Mouse (Mus musculus): Measurements from ENCODE around the gene Zfp366.

Zfp366 gene

DNA sequence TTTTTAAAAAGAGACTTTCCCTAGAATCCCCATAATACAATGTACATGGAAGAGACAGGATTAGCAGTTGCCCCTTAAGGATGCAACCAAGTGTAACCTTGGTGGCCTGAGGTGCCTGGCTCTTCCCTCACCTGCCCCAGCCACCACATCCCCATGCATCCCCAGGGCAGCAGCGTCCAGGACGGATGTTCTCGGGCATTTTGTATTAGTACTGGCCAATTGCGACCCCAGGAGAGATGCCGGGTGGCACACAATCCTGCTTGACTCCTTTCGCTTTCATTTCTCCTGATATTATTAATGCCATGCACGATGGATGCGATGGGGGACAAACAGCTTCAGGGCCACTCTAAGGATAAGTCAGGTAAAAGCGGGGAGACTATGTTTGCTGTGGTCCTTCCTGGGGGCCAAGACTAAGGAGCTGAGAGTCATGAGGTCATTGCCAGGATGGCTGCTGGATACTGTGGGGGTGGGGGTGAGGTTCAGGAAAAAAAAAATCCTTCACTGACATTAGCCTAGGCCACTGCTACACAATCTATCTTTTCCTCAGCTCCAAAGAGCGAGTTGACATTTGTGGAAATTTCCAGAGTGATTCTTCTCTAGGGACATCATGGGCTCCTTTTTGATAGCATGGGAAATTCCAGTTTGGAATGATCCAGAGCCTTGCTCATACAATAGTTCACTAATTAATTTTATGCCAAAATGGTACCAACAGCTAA is 1.7 kb downstream of the Zfp366 start:
- no peak for DNase-seq (ENCODE audit: low spot score)

- no peak for DNase-seq (ENCODE audit: low spot score)
Observed at GRCm38 (mm10) chr13:99186859-99187258, 2.2 kb downstream of the Zfp366 start.

DNA sequence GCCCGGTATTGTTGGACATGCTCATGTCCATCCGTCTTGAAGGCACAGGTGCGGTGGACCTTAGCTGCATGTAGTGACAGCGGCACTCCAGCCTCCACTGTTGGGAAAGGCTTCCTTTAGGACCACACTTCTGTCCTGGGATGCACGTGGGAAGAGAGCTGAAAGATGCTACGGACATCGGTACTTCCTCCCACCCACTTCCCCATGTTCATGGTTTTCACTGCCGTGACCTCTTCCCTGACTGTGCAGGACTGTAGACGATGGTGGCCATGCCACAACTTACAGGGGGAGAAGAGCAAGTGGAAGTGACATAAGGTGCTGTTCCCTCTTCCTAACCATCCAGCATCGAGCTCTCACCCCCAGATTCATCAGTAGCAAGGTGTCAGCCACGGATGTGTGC is 2.8 kb downstream of the Zfp366 start:
- DNase-seq (ENCODE audit: low spot score), result no peak

GRCm38 (mm10) chr13:99188625-99189024 is 4.0 kb downstream of the Zfp366 start:
- no peak for DNase-seq (ENCODE audit: low spot score)

DNA sequence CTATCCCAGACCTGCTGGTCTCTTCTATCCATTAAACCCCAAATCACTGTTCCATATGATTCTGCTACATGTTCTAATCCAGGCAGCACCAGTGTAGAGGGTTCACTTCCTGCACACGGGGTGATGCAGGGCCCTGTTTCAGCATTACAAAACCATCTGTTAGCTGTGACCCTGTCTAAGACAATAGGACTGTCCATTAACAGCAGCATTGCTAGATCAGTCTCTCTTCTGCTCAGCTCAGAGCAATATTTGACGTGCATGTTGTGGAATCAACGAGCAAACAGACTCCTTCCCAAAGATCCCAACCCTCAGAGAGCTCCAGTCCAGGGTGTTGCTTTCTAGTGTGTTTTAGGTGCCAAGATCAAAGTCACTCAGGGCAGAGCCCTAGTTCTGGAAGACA is 5.0 kb downstream of the Zfp366 start:
- no peak for DNase-seq (ENCODE audit: low spot score)

GRCm38 (mm10) chr13:99190466-99190865 is 5.8 kb downstream of the Zfp366 start:
- no peak for DNase-seq (ENCODE audit: low spot score)

DNA sequence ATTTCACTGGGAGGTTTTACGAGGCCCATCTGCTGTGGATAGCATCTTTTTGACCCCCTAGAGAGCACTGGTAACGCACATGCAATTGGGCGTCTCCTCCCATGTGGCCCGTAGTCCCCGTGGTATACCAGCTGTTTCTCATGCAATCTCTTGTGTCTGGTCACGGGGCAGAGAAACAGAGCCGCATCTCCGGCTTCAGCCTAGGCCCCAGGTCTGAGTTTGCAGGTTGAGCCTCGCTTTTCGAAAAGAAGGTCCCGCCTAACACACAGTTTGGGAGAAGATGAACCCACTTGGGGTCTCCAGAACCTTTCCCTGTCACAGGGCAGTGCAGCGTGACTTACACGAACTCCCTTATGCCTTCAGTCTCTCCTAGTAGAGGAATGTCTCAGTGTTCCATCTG is 6.4 kb downstream of the Zfp366 start:
- no peak for DNase-seq (ENCODE audit: low spot score)

GRCm38 (mm10) chr13:99196314-99196713 is 11.7 kb downstream of the Zfp366 start:
- DNase-seq (ENCODE audit: low spot score), result no peak

GRCm38 (mm10) chr13:99196865-99197264 is 12.2 kb downstream of the Zfp366 start:
- DNase-seq (ENCODE audit: low spot score), result no peak

DNA sequence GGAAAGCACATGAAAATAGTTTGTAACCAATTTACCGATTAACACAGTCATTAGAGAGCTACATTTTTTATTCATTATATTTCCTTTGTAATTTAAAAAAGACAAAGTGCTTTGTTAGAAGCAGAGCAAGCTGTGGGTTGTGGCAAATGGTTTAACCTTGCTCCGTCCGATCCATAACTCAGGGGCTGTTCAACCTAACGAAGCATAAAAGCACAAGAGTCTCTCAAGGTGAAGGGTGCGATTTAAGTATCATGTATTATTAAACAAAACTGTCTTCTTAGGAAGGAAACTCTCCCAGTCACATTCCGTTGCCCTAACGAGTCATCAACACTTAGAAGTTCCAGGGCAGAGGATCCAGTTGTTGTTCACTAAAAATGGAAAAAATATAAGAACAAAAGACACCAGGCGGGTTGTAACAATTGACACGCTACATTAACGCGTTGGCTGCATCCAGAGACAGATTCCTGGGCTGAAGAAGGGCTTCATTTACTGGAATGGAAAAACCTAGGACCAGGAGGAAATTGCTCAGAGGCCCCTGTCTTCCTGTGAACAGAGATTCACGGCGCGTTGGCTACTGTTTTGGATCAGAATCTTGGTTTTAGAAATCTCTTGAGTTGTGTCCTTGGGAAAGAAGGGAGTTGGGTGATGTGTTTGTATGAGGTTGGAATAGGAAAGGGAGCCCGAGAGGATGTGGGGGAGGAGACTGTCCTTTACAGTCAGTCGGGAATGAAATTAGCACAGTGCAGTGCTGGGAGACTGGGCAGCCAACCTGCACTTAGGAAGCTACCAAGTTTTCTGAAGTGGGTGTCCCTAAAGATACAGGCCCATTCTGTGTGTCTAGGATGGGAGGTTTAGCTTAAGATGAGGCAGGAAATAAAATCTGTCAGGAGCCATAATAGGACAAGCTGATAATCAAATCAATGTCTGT is 17.3 kb downstream of the Zfp366 start:
- no peak for DNase-seq (ENCODE audit: low spot score)

DNA sequence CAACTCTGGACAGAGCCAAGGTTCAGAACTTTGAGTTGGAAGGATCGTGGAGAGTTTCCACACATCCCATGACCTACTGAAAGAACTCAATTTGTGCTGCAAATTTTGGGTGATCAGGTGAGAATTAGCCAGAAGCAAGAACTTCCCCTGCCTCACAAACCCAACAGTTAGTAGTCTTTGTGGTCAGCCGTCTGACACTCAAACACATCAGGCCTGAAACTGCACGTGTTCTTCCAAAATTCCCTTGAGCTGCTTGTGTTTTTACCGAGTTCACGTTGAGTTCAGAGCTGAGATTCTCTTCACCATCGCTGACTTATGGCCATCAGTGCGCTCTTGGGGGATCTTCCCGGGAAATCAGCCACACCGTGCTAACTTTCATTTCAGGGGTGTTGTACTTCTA is 22.6 kb downstream of the Zfp366 start:
- no peak for DNase-seq (ENCODE audit: low spot score)

- DNase-seq (ENCODE audit: low spot score), result no peak
Observed at GRCm38 (mm10) chr13:99209859-99210258, 25.2 kb downstream of the Zfp366 start.

DNA sequence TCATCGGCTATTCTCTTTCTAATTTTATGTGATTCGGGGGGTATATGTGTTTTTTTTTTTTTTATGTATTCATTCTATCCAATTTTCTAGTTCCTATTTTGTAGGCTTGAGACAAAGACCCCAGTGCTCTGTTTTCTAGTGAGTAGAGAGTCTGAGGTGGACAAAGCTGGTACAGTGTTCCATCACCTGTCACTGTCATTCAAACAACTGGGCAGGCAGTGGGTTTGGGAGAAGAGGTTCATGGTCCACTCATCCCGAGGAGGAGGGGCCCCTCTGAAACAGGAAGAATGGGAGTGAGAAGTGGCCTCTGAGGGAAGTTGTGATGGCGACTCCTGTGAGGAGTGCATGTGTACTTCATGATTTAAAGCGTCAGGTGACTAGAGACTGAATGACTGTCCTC is 26.2 kb downstream of the Zfp366 start:
- DNase-seq (ENCODE audit: low spot score), result no peak

DNA sequence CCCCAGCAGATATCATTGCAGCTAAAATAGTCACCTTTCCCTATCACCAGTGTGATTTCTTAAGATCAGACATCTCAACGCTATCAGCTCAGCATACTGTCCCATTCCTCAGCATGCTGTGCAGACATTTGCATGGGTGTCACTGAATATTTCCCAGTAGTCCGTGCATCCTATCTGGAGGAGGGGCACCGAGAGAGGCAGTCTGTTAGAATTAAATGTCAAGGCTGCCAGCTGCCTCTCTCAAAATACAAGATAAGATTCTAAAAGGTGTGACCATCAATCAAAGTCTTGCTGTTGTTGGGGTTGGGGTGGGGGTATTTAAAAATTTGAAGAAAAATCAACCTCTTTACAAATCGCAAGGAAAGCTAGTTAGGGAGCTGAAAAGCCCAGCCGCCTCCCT is 28.4 kb downstream of the Zfp366 start:
- DNase-seq (ENCODE audit: low spot score), result no peak

DNA sequence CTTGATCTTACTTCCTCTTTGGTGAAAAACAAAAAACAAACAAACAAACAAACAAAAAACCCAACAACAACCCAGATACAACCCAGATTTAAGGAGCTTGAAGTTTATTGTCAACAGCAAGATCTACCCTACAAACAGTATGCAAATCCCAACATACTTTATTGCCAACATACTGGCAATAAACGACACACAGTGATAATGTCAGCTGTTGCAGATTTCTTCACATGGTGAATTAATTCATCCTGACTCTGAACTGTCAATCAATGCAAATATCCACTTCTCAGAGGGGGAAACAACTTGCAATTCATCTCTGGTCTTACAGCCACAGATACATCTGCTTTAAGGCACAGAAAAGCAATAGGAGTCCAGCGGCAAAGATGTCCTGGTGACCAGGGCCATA is 31.4 kb downstream of the Zfp366 start:
- no peak for DNase-seq (ENCODE audit: low spot score)

- no peak for DNase-seq (ENCODE audit: low spot score)
Observed at GRCm38 (mm10) chr13:99217984-99218383, 33.4 kb downstream of the Zfp366 start.

DNA sequence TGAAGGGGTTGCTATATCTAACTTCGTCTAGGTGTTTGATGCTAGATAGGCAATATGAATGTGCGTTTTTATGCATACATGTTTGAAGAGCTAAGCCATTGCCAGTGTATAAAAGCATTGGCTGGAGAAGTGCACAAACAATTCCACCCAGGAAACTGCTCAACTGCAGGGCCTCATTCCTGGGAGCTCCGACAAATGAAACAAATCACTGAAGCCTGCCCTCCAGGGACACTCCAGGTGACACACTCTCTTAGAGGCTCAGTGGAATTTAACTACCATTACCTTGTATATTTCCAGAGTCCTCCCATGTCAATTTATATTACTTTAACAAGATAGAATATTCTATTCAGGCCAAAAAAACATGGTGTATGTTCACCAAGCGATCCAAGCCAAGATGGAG is 35.0 kb downstream of the Zfp366 start:
- DNase-seq (ENCODE audit: low spot score), result no peak

- DNase-seq (ENCODE audit: low spot score), result no peak
Observed at GRCm38 (mm10) chr13:99221996-99222395, 37.4 kb downstream of the Zfp366 start.

GRCm38 (mm10) chr13:99222476-99222875 is 37.9 kb downstream of the Zfp366 start:
- no peak for DNase-seq (ENCODE audit: low spot score)

DNA sequence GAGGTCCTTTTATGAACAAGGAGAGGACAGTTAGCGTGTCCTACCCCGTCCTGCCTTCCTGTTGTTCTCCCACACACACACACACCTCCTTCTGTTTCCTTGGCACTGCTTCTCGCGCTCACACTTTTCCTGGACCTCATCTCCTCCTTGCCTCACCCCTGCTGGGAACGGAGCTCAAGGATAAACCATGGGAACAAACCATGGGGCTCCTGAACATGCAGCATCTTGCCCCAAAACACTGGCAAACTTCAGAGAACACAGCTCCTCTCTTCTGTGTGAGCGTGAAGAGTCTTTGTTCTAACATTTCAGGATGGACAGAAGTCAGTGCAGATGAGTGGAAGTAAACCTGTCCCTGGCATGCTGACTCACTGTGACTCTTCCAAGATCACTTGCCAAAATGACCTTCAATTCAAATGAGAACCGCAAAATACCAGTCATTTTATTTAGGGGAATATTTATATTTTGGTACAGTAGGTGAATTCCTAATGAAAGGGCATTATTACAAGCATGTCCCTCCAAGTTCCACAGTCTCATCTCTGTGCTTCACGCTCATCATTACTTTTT is 38.8 kb downstream of the Zfp366 start:
- DNase-seq (ENCODE audit: low spot score), result no peak

DNA sequence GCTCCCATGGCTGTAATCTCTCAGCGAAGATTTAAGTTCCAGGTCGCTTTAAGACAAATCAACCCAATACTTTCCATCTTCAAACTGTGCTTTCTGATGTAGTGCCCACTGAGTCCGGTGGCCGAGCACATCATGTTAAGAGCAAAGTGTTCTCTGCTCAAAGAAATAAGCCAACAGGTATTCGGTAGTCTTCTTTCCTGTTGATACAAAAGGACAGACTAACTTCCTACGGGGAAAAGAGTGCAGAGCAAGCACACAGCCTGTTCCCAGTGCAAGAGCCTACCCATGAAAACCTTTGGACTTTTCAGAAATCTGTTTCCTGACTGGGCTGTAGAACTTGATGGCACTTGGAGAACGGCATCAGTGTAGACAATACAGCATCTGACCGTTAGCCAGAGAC is 39.3 kb downstream of the Zfp366 start:
- DNase-seq (ENCODE audit: low spot score), result no peak

DNA sequence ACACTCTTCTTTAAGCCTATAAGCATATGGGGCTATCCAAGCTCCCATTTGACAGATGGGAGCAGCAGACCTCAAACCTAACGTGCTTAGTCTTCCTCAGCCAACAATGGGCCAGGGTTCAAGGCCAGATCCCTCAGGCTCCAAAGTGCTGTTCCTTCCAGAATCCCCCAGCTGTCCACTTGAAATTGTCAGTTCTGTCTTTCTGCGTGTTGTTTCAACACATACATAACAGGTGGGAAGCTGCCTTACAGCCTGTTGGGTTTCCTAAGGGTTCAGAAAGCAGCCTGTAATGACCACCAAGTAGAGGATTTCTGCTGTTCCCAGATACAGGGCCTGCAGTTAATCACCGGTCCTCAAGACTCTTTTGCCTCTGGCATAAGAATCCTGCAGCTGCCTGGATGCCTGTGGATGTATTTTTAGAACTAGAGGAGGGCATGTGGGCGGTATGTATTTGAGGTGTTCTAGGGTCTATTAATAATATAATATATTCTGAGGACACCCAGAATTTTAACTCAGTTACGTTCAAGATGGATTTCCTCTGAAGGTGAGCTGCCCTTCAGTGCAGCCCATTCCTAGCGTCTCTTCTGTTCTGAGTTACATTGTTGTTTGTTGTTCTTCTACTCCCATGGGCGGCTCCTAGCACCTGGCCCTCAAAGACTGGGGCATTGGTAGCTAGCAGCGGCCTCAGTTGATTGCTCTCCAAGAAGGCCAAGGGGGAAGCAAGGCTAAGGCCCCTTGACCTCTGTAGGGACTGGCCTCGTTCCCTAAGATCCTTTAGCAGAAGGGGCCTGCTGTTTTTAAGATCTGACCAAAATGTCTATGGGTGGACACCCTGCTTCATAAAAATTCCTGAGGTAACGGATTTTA is 41.0 kb downstream of the Zfp366 start:
- DNase-seq (ENCODE audit: low spot score), result no peak

Data from c-Kit-positive CD71-positive TER-119-positive erythroid progenitor cells, embryonic 14.5 days (primary cell).